ENCODE assay signal across 9 mouse cellular contexts in the genomic region with DNA sequence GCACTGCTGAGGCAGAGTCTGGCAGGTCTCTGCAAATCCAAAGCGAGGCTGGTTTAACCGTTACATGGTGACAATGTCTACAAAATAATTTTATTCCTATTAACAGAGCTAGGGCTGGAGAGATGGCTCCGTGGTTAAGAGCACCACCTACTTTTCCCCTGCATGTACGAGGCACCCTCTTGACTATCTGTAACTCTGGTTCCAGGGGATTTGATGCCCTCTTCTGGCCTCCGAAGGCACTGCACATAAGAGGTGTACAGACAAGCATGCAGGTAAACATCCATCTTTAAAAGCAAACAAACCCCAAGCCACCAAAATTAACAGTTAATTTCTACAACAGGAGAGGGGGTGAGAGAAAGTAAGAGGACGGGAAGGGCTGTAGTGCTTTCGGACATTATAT. TPM values are rescaled to one million over a fixed set of nuclear protein-coding genes. Genes with fewer than 3 reads are reported as not detected.
DNase-seq lines count a peak whose midpoint lies in the region; ATAC-seq and TF ChIP-seq lines count a peak whose summit lies in the region.
"Had no signal": no experiment of that assay in that cellular context is flagged by ENCODE, and none has a peak within 500 bp of the region (broad histone marks: within the 10 kb centered on the region; RNA-seq: fewer than 3 reads in every experiment).

No protein-coding gene starts in this region.

- no peaks in the 10 kb centered on the region for H3K27me3 ChIP-seq in forebrain, postnatal 0 days (ENCODE audit: insufficient read depth, low read length)
- no peaks in the 10 kb centered on the region for H3K27me3 ChIP-seq in liver, adult 2 months (ENCODE audit: control insufficient read depth, insufficient read depth, low read length)
- H3K27me3 ChIP-seq in neural tube, embryonic 13.5 days, result no peaks in the 10 kb centered on the region

- H3K4me1 ChIP-seq in bone marrow macrophage, adult 2 months (ENCODE audit: control insufficient read depth, insufficient read depth, low read length), result peaks cover 7% of the 10 kb centered on the region
- H3K4me1 ChIP-seq in forebrain, postnatal 0 days (ENCODE audit: insufficient read depth), result peaks cover 20% of the 10 kb centered on the region
- H3K4me1 ChIP-seq in liver, adult 2 months (ENCODE audit: control insufficient read depth, insufficient read depth, low read length), result peaks cover 10% of the 10 kb centered on the region; the same call in 1 of the 2 replicates
- peaks cover 36% of the 10 kb centered on the region for H3K4me1 ChIP-seq in neural tube, embryonic 13.5 days (replicated peaks)

- WGBS in forebrain, postnatal 0 days, result 86% methylated on average over 7 of the region's 7 CpGs
- 76% methylated on average over 7 of the region's 7 CpGs for WGBS in liver, adult 2 months
- whole genome bisulfite sequencing in neural tube, embryonic 13.5 days, result 86% methylated on average over 7 of the region's 7 CpGs

- intact Hi-C loops in left cerebral cortex, postnatal 25 days (cut with DNase I), result loop anchor here (2.0 to 10.0 kb wide), 2 partner anchors 14 to 118 kb away; a partner anchor contains a TSS

- H3K9ac ChIP-seq in forebrain, postnatal 0 days, result no peak overlapping the region
- no peak overlapping the region for H3K9ac ChIP-seq in liver, adult 2 months (ENCODE audit: low read depth, low read length)
- H3K9ac ChIP-seq in neural tube, embryonic 13.5 days, result no peak overlapping the region; the same call in 1 of the 2 replicates

- no peak for TF ChIP-seq POLR2A in bone marrow macrophage, adult 2 months (IDR thresholded peaks at IDR 0.05; ENCODE audit: borderline replicate concordance, low read depth, low read length)
- no peak for TF ChIP-seq POLR2A in liver, adult 2 months (IDR thresholded peaks at IDR 0.05; ENCODE audit: extremely low read depth, insufficient read depth, low read length)

- peak overlapping the region; percentile 93 for H3K4me3 ChIP-seq in bone marrow macrophage, adult 2 months (ENCODE audit: insufficient read depth, low read length)
- H3K4me3 ChIP-seq in forebrain, postnatal 0 days (ENCODE audit: low read depth, low read length), result peak overlapping the region; percentile 71
- H3K4me3 ChIP-seq in liver, adult 2 months (ENCODE audit: insufficient read depth, low read depth, low read length), result no peak overlapping the region
- peak overlapping the region; percentile 73 for H3K4me3 ChIP-seq in neural tube, embryonic 13.5 days

- TF ChIP-seq CTCF in bone marrow macrophage, adult 2 months (IDR thresholded peaks at IDR 0.05; ENCODE audit: low read depth, low read length), result peak; percentile 8; the same call in 1 of the 2 replicates
- peak; percentile 61 for TF ChIP-seq CTCF in forebrain, postnatal 0 days (IDR thresholded peaks at IDR 0.05; ENCODE audit: low read depth)
- TF ChIP-seq CTCF in liver, adult 2 months (IDR thresholded peaks at IDR 0.05; ENCODE audit: low read depth, low read length), result peak; percentile 30; the same call in 1 of the 2 replicates

- peak overlapping the region; percentile 82 for H3K4me2 ChIP-seq in forebrain, postnatal 0 days (ENCODE audit: low read depth)
- peak overlapping the region; percentile 81 for H3K4me2 ChIP-seq in neural tube, embryonic 13.5 days

- no peaks in the 10 kb centered on the region for H3K9me3 ChIP-seq in forebrain, postnatal 0 days (ENCODE audit: low read length)
- no peaks in the 10 kb centered on the region for H3K9me3 ChIP-seq in neural tube, embryonic 13.5 days

- H3K36me3 ChIP-seq in forebrain, postnatal 0 days (ENCODE audit: insufficient read depth), result no peaks in the 10 kb centered on the region
- no peaks in the 10 kb centered on the region for H3K36me3 ChIP-seq in liver, adult 2 months (ENCODE audit: control insufficient read depth, insufficient read depth, low read length)
- no peaks in the 10 kb centered on the region for H3K36me3 ChIP-seq in neural tube, embryonic 13.5 days

- no peak for ATAC-seq in forebrain, postnatal 0 days
- ATAC-seq in neural tube, embryonic 13.5 days (ENCODE audit: low read depth), result no peak

- H3K79me2 ChIP-seq in liver, adult 2 months (ENCODE audit: control insufficient read depth, insufficient read depth, low read length), result peaks cover 11% of the 10 kb centered on the region; the same call in 1 of the 2 replicates

- H3K27ac ChIP-seq in bone marrow macrophage, adult 2 months (ENCODE audit: insufficient read depth, low read depth, low read length), result no peak overlapping the region
- 0 out of 2 replicates have a peak overlapping the region, but pooled peaks have one; percentile 4 for H3K27ac ChIP-seq in forebrain, postnatal 0 days (ENCODE audit: low read depth, low read length)
- no peak overlapping the region for H3K27ac ChIP-seq in liver, adult 2 months (replicated peaks; ENCODE audit: insufficient read depth, low read depth, low read length)
- no peak overlapping the region for H3K27ac ChIP-seq in neural tube, embryonic 13.5 days (replicated peaks)

- peak; percentile 42 to 52 for DNase-seq in layer of hippocampus, postnatal 10 days (ENCODE audit: low spot score in 2 of 2)
- DNase-seq in layer of hippocampus, postnatal 14 days (ENCODE audit: low spot score in 2 of 2), result no peak
- DNase-seq in forebrain, postnatal 0 days, result no peak
- DNase-seq in liver, adult 2 months (ENCODE audit: extremely low read depth, low read depth, low spot score), result no peak
- DNase-seq in left cerebral cortex, postnatal 25 days (ENCODE audit: low spot score in 2 of 2), result no peak
- no peak for DNase-seq in ovary, postnatal 10 days (ENCODE audit: low spot score)

RNA-seq across cellular contexts. Expression of a gene that starts 1.3 kb away (rescaled TPM):
- not detected for total RNA-seq in layer of hippocampus, postnatal 10 days (2021)
- not detected for total RNA-seq in layer of hippocampus, postnatal 14 days (2021)
- not detected in 2 replicates for polyA plus RNA-seq in bone marrow macrophage, adult 2 months (2012; ENCODE audit: insufficient read depth, insufficient read length, missing spikeins)
- not detected in 2 replicates for total RNA-seq in forebrain, postnatal 0 days (2014; rRNA removed)
- polyA plus RNA-seq in forebrain, postnatal 0 days (2015; fragmentation: Nextera tagmentation; extraction: Ambion mirVana), result not detected in 2 replicates
- not detected in 2 replicates for total RNA-seq in liver, adult 2 months (2014; rRNA removed)
- polyA plus RNA-seq in liver, adult 2 months (2012; rRNA removed), result not detected in 2 replicates
- not detected in 2 replicates for polyA plus RNA-seq in neural tube, embryonic 13.5 days (2015; fragmentation: Nextera tagmentation; extraction: Ambion mirVana)
- total RNA-seq in left cerebral cortex, postnatal 25 days (2021), result not detected
- polyA plus RNA-seq: large intestine, adult 2 months had no signal

RNA-seq across cellular contexts. Expression of a gene that starts 1.3 kb away (rescaled TPM):
- 10 to 100 TPM; 12.4 to 12.6 TPM for total RNA-seq in layer of hippocampus, postnatal 10 days (2021)
- 10 to 100 TPM; 12.7 to 13.3 TPM for total RNA-seq in layer of hippocampus, postnatal 14 days (2021)
- 9.9 and 14.3 TPM in 2 replicates for polyA plus RNA-seq in bone marrow macrophage, adult 2 months (2012; ENCODE audit: insufficient read depth, insufficient read length, missing spikeins)
- 27.1 and 27.7 TPM in 2 replicates for total RNA-seq in forebrain, postnatal 0 days (2014; rRNA removed)
- polyA plus RNA-seq in forebrain, postnatal 0 days (2015; fragmentation: Nextera tagmentation; extraction: Ambion mirVana), result 36.1 and 41.7 TPM in 2 replicates
- 5.0 and 5.6 TPM in 2 replicates for total RNA-seq in liver, adult 2 months (2014; rRNA removed)
- polyA plus RNA-seq in liver, adult 2 months (2012; rRNA removed), result 11.3 and 11.5 TPM in 2 replicates
- 50.3 and 50.8 TPM in 2 replicates for polyA plus RNA-seq in neural tube, embryonic 13.5 days (2015; fragmentation: Nextera tagmentation; extraction: Ambion mirVana)
- 10 to 100 TPM; 16.9 to 18.2 TPM for total RNA-seq in left cerebral cortex, postnatal 25 days (2021)

RNA-seq across cellular contexts. Expression of a gene that starts 1.5 kb away (rescaled TPM):
- total RNA-seq in layer of hippocampus, postnatal 10 days (2021), result 10 to 100 TPM; 32.4 to 33.1 TPM
- total RNA-seq in layer of hippocampus, postnatal 14 days (2021), result 10 to 100 TPM; 30.9 to 31.4 TPM
- polyA plus RNA-seq in bone marrow macrophage, adult 2 months (2012; ENCODE audit: insufficient read depth, insufficient read length, missing spikeins), result 16.1 and 17.9 TPM in 2 replicates
- total RNA-seq in forebrain, postnatal 0 days (2014; rRNA removed), result 53.9 and 59.1 TPM in 2 replicates
- polyA plus RNA-seq in forebrain, postnatal 0 days (2015; fragmentation: Nextera tagmentation; extraction: Ambion mirVana), result 25.6 and 26.1 TPM in 2 replicates
- total RNA-seq in liver, adult 2 months (2014; rRNA removed), result 15.1 and 15.3 TPM in 2 replicates
- polyA plus RNA-seq in liver, adult 2 months (2012; rRNA removed), result 6.0 and 6.5 TPM in 2 replicates
- 39.0 and 40.9 TPM in 2 replicates for polyA plus RNA-seq in neural tube, embryonic 13.5 days (2015; fragmentation: Nextera tagmentation; extraction: Ambion mirVana)
- total RNA-seq in left cerebral cortex, postnatal 25 days (2021), result 10 to 100 TPM; 34.3 to 36.6 TPM

RNA-seq across cellular contexts. Expression of a gene that starts 2.2 kb away (rescaled TPM):
- total RNA-seq in layer of hippocampus, postnatal 10 days (2021), result 10 to 100 TPM; 17.8 to 18.0 TPM
- total RNA-seq in layer of hippocampus, postnatal 14 days (2021), result 10 to 100 TPM; 16.7 to 18.7 TPM
- 5.0 and 7.7 TPM in 2 replicates for polyA plus RNA-seq in bone marrow macrophage, adult 2 months (2012; ENCODE audit: insufficient read depth, insufficient read length, missing spikeins)
- 30.0 and 30.5 TPM in 2 replicates for total RNA-seq in forebrain, postnatal 0 days (2014; rRNA removed)
- 42.5 and 46.3 TPM in 2 replicates for polyA plus RNA-seq in forebrain, postnatal 0 days (2015; fragmentation: Nextera tagmentation; extraction: Ambion mirVana)
- 1.5 and 1.8 TPM in 2 replicates for total RNA-seq in liver, adult 2 months (2014; rRNA removed)
- 0.94 and 1.1 TPM in 2 replicates for polyA plus RNA-seq in liver, adult 2 months (2012; rRNA removed)
- polyA plus RNA-seq in neural tube, embryonic 13.5 days (2015; fragmentation: Nextera tagmentation; extraction: Ambion mirVana), result 37.6 and 41.3 TPM in 2 replicates
- total RNA-seq in left cerebral cortex, postnatal 25 days (2021), result 10 to 100 TPM; 19.9 to 20.0 TPM

RNA-seq across cellular contexts. Expression of a gene that starts 12.7 kb away (rescaled TPM):
- 1 to 10 TPM; 4.7 TPM for total RNA-seq in layer of hippocampus, postnatal 10 days (2021)
- 1 to 10 TPM; 4.9 to 5.3 TPM for total RNA-seq in layer of hippocampus, postnatal 14 days (2021)
- polyA plus RNA-seq in bone marrow macrophage, adult 2 months (2012; ENCODE audit: insufficient read depth, insufficient read length, missing spikeins), result 8.0 and 8.1 TPM in 2 replicates
- total RNA-seq in forebrain, postnatal 0 days (2014; rRNA removed), result 5.7 and 6.0 TPM in 2 replicates
- polyA plus RNA-seq in forebrain, postnatal 0 days (2015; fragmentation: Nextera tagmentation; extraction: Ambion mirVana), result 12.9 and 13.1 TPM in 2 replicates
- 1.8 and 2.0 TPM in 2 replicates for total RNA-seq in liver, adult 2 months (2014; rRNA removed)
- 1.2 and 1.6 TPM in 2 replicates for polyA plus RNA-seq in liver, adult 2 months (2012; rRNA removed)
- 11.0 and 13.3 TPM in 2 replicates for polyA plus RNA-seq in neural tube, embryonic 13.5 days (2015; fragmentation: Nextera tagmentation; extraction: Ambion mirVana)
- 1 to 10 TPM; 6.0 to 6.4 TPM for total RNA-seq in left cerebral cortex, postnatal 25 days (2021)

Comparison
In these comparisons a context has a peak if more than half of its experiments do, and no peak if none do; other contexts are left out.
1. DNase-seq: peak in layer of hippocampus, postnatal 10 days (2 of 2); none in layer of hippocampus, postnatal 14 days (0 of 2), forebrain, postnatal 0 days (single experiment), liver, adult 2 months (single experiment), left cerebral cortex, postnatal 25 days (0 of 2) and ovary, postnatal 10 days (single experiment).
2. CTCF ChIP-seq: peak in every context shown above with its lines; median percentile 61 in forebrain, postnatal 0 days; 30 in liver, adult 2 months; 8 in bone marrow macrophage, adult 2 months.